Mouse (Mus musculus) urinary bladder, postnatal 4 days (tissue): ENCODE data around the gene Grin2d.

Source experiments
- DNase-seq, 2 experiments: peaks; one replicate each; pipeline ENCODE4 v3.0.0; 2021 to 2022; ENCODE audit warnings: low spot score in 2 of 2

Grin2d gene

GRCm38 (mm10) chr7:45784524-45785372 is 93.4 kb downstream of the Grin2d start, which contains the start of gene Sult2b1:
Sult2b1 (minus strand) TSS chr7:45784669.
- peak in 1 of 2 experiments; percentile 47 for DNase-seq

- DNase-seq: no peak
Measured at GRCm38 (mm10) chr7:45783511-45784091, 94.6 kb downstream of the Grin2d start, which contains the start of gene Lmtk3. Lmtk3 (plus strand) TSS chr7:45783738.

GRCm38 (mm10) chr7:45782271-45782670 is 95.9 kb downstream of the Grin2d start:
- DNase-seq: no peak
